In genomic region chr2:84009818-84010217, GRCm38 (mm10) we compare ENCODE assay signal across 22 mouse cellular contexts. TPM values are rescaled to one million over a fixed set of nuclear protein-coding genes. Genes with fewer than 3 reads are reported as not detected.
A peak's percentile ranks its signal among the peaks of the same experiment; 100 is the strongest.
DNase-seq lines count a peak whose midpoint lies in the region; ATAC-seq lines count a peak whose summit lies in the region.
"Had no signal": no experiment of that assay in that cellular context is flagged by ENCODE, and none has a peak within 500 bp of the region (broad histone marks: within the 10 kb centered on the region; RNA-seq: fewer than 3 reads in every experiment).

No protein-coding gene starts in this region.

- H3K27me3 ChIP-seq in megakaryocyte, embryonic 14.5 days (replicated peaks) = no peaks in the 10 kb centered on the region
- H3K27me3 ChIP-seq in hindbrain, embryonic 12.5 days = no peaks in the 10 kb centered on the region
- H3K27me3 ChIP-seq: embryonic facial prominence, embryonic 13.5 days; forebrain, embryonic 13.5 days; heart, embryonic 13.5 days; hindbrain, embryonic 13.5 days had no signal

- peak; percentile 87 for ATAC-seq in common myeloid progenitor, adult 5-6 weeks (replicated peaks; ENCODE audit: low read depth, poor library complexity, severe bottlenecking)
- no peak for ATAC-seq in hindbrain, embryonic 12.5 days (ENCODE audit: low FRiP score)
- ATAC-seq: forebrain, embryonic 13.5 days; forebrain, postnatal 0 days; hindbrain, postnatal 0 days had no signal

- no peak overlapping the region for H3K4me2 ChIP-seq in hindbrain, embryonic 12.5 days (replicated peaks)
- H3K4me2 ChIP-seq: embryonic facial prominence, embryonic 13.5 days; forebrain, embryonic 13.5 days; heart, embryonic 13.5 days; hindbrain, embryonic 13.5 days had no signal

- H3K4me3 ChIP-seq in megakaryocyte, embryonic 14.5 days (replicated peaks) = peak overlapping the region; percentile 62
- no peak overlapping the region for H3K4me3 ChIP-seq in hindbrain, embryonic 12.5 days
- H3K4me3 ChIP-seq: embryonic facial prominence, embryonic 13.5 days; forebrain, embryonic 13.5 days; heart, embryonic 13.5 days; hindbrain, embryonic 13.5 days had no signal

- H3K9me3 ChIP-seq in megakaryocyte, embryonic 14.5 days = no peaks in the 10 kb centered on the region
- H3K9me3 ChIP-seq in hindbrain, embryonic 12.5 days (replicated peaks) = no peaks in the 10 kb centered on the region
- H3K9me3 ChIP-seq: embryonic facial prominence, embryonic 13.5 days; forebrain, embryonic 13.5 days; heart, embryonic 13.5 days; hindbrain, embryonic 13.5 days had no signal

- peak; percentile 7 for DNase-seq in kidney, adult 9 months
- no peak for DNase-seq in kidney, postnatal 25 days
- DNase-seq in 416B (ENCODE audit: low read depth) = peak; percentile 85
- no peak for DNase-seq in adrenal gland, adult 8-10 months
- DNase-seq: cerebellum, adult 11-12 months; cerebellum, adult 9-10 months; cerebellum, postnatal 25 days; forebrain, postnatal 0 days; gastrocnemius, postnatal 14 days; heart, adult 11 months; heart, postnatal 36 days had no signal

- peaks cover 36% of the 10 kb centered on the region for H3K4me1 ChIP-seq in megakaryocyte, embryonic 14.5 days
- no peaks in the 10 kb centered on the region for H3K4me1 ChIP-seq in hindbrain, embryonic 12.5 days
- H3K4me1 ChIP-seq: forebrain, embryonic 13.5 days; heart, embryonic 13.5 days; hindbrain, embryonic 13.5 days had no signal

- 72% methylated on average over 3 of the region's 3 CpGs for WGBS in hindbrain, embryonic 12.5 days

- no peak overlapping the region for H3K27ac ChIP-seq in hindbrain, embryonic 12.5 days
- H3K27ac ChIP-seq: embryonic facial prominence, embryonic 13.5 days; forebrain, embryonic 13.5 days; heart, embryonic 13.5 days; hindbrain, embryonic 13.5 days; hindbrain, postnatal 0 days had no signal

- no peak overlapping the region for H3K9ac ChIP-seq in hindbrain, embryonic 12.5 days
- H3K9ac ChIP-seq: embryonic facial prominence, embryonic 13.5 days; forebrain, embryonic 13.5 days; forebrain, postnatal 0 days; heart, embryonic 13.5 days; hindbrain, embryonic 13.5 days had no signal

- no peaks in the 10 kb centered on the region for H3K36me3 ChIP-seq in megakaryocyte, embryonic 14.5 days (replicated peaks; ENCODE audit: low read length)
- H3K36me3 ChIP-seq in hindbrain, embryonic 12.5 days = no peaks in the 10 kb centered on the region
- H3K36me3 ChIP-seq: embryonic facial prominence, embryonic 13.5 days; heart, embryonic 13.5 days; hindbrain, embryonic 13.5 days had no signal

RNA-seq across cellular contexts. Expression of gene Gm13691, which starts 19.5 kb away (rescaled TPM):
- total RNA-seq in common myeloid progenitor, adult 5-6 weeks (2017) = 0.05 and 0.10 TPM in 2 replicates
- polyA plus RNA-seq in megakaryocyte, embryonic 14.5 days (2012; ENCODE audit: insufficient read depth, low replicate concordance) = 0.66 TPM in 1 of 2 replicates, not detected in the other
- total RNA-seq in adrenal gland, adult 8-10 months (2022) = 1 to 10 TPM; 1.4 to 2.5 (median 1.7) TPM
- not detected in 2 replicates for polyA plus RNA-seq in hindbrain, embryonic 12.5 days (2016; fragmentation: Nextera tagmentation; extraction: Ambion mirVana)
- total RNA-seq: forebrain, postnatal 0 days; hindbrain, postnatal 0 days had no signal
- polyA plus RNA-seq: embryonic facial prominence, embryonic 13.5 days; forebrain, embryonic 13.5 days; forebrain, postnatal 0 days; heart, embryonic 13.5 days; heart, postnatal 0 days; hindbrain, embryonic 13.5 days; hindbrain, postnatal 0 days; intestine, embryonic 14.5 days had no signal

RNA-seq across cellular contexts. Expression of gene Gm13697, which starts 25.3 kb away (rescaled TPM):
- 0.09 and 0.10 TPM in 2 replicates for total RNA-seq in common myeloid progenitor, adult 5-6 weeks (2017)
- 0.66 TPM in 1 of 2 replicates, not detected in the other for polyA plus RNA-seq in megakaryocyte, embryonic 14.5 days (2012; ENCODE audit: insufficient read depth, low replicate concordance)
- total RNA-seq in adrenal gland, adult 8-10 months (2022) = 1 to 10 TPM; 1.4 to 2.5 (median 1.7) TPM
- polyA plus RNA-seq in hindbrain, embryonic 12.5 days (2016; fragmentation: Nextera tagmentation; extraction: Ambion mirVana) = not detected in 2 replicates
- total RNA-seq: forebrain, postnatal 0 days; hindbrain, postnatal 0 days had no signal
- polyA plus RNA-seq: embryonic facial prominence, embryonic 13.5 days; forebrain, embryonic 13.5 days; forebrain, postnatal 0 days; heart, embryonic 13.5 days; heart, postnatal 0 days; hindbrain, embryonic 13.5 days; hindbrain, postnatal 0 days; intestine, embryonic 14.5 days had no signal

RNA-seq across cellular contexts. Expression of gene Gm13694, which starts 31.1 kb away (rescaled TPM):
- total RNA-seq in common myeloid progenitor, adult 5-6 weeks (2017) = 0.09 and 0.10 TPM in 2 replicates
- 0.66 TPM in 1 of 2 replicates, not detected in the other for polyA plus RNA-seq in megakaryocyte, embryonic 14.5 days (2012; ENCODE audit: insufficient read depth, low replicate concordance)
- total RNA-seq in adrenal gland, adult 8-10 months (2022) = 1 to 10 TPM; 1.4 to 2.5 (median 1.7) TPM
- polyA plus RNA-seq in hindbrain, embryonic 12.5 days (2016; fragmentation: Nextera tagmentation; extraction: Ambion mirVana) = not detected in 2 replicates
- total RNA-seq: forebrain, postnatal 0 days; hindbrain, postnatal 0 days had no signal
- polyA plus RNA-seq: embryonic facial prominence, embryonic 13.5 days; forebrain, embryonic 13.5 days; forebrain, postnatal 0 days; heart, embryonic 13.5 days; heart, postnatal 0 days; hindbrain, embryonic 13.5 days; hindbrain, postnatal 0 days; intestine, embryonic 14.5 days had no signal

RNA-seq across cellular contexts. Expression of gene Gm13696, which starts 36.9 kb away (rescaled TPM):
- total RNA-seq in common myeloid progenitor, adult 5-6 weeks (2017) = 0.09 and 0.10 TPM in 2 replicates
- 0.66 TPM in 1 of 2 replicates, not detected in the other for polyA plus RNA-seq in megakaryocyte, embryonic 14.5 days (2012; ENCODE audit: insufficient read depth, low replicate concordance)
- 1 to 10 TPM; 1.4 to 2.5 (median 1.7) TPM for total RNA-seq in adrenal gland, adult 8-10 months (2022)
- polyA plus RNA-seq in hindbrain, embryonic 12.5 days (2016; fragmentation: Nextera tagmentation; extraction: Ambion mirVana) = not detected in 2 replicates
- total RNA-seq: forebrain, postnatal 0 days; hindbrain, postnatal 0 days had no signal
- polyA plus RNA-seq: embryonic facial prominence, embryonic 13.5 days; forebrain, embryonic 13.5 days; forebrain, postnatal 0 days; heart, embryonic 13.5 days; heart, postnatal 0 days; hindbrain, embryonic 13.5 days; hindbrain, postnatal 0 days; intestine, embryonic 14.5 days had no signal

RNA-seq across cellular contexts. Expression of gene Gm13695, which starts 42.7 kb away (rescaled TPM):
- 0.10 TPM in 1 of 2 replicates, not detected in the other for total RNA-seq in common myeloid progenitor, adult 5-6 weeks (2017)
- not detected in 2 replicates for polyA plus RNA-seq in megakaryocyte, embryonic 14.5 days (2012; ENCODE audit: insufficient read depth, low replicate concordance)
- total RNA-seq in adrenal gland, adult 8-10 months (2022) = 1 to 10 TPM in 2 of 4 experiments, not detected in 2; 1.2 to 1.6 TPM
- polyA plus RNA-seq in hindbrain, embryonic 12.5 days (2016; fragmentation: Nextera tagmentation; extraction: Ambion mirVana) = not detected in 2 replicates
- total RNA-seq: adrenal gland, adult 18-20 months; forebrain, postnatal 0 days; hindbrain, postnatal 0 days had no signal
- polyA plus RNA-seq: embryonic facial prominence, embryonic 13.5 days; forebrain, embryonic 13.5 days; forebrain, postnatal 0 days; heart, embryonic 13.5 days; heart, postnatal 0 days; hindbrain, embryonic 13.5 days; hindbrain, postnatal 0 days; intestine, embryonic 14.5 days had no signal

Comparison
In these comparisons a context has a peak if more than half of its experiments do, and no peak if none do; other contexts are left out.
1. DNase-seq: peak in kidney, adult 9 months (single experiment) and 416B (single experiment); none in kidney, postnatal 25 days (0 of 2) and adrenal gland, adult 8-10 months (single experiment).